Mouse (Mus musculus): ENCODE measurements around the gene Lhfpl2.

Gene Lhfpl2

GRCm38 (mm10) chr13:94098369-94099084, 40.9 kb downstream of the Lhfpl2 start:
- no peak for DNase-seq

GRCm38 (mm10) chr13:94099087-94099486, 41.5 kb downstream of the Lhfpl2 start:
- no peak for DNase-seq

- no peak for DNase-seq
These were observed 42.8 kb downstream of the Lhfpl2 start for GRCm38 (mm10) chr13:94100361-94100760.

- DNase-seq = no peak
These were observed 43.5 kb downstream of the Lhfpl2 start for GRCm38 (mm10) chr13:94101020-94101571.

- DNase-seq = no peak
These were observed 47.4 kb downstream of the Lhfpl2 start for GRCm38 (mm10) chr13:94104866-94105475.

- no peak for DNase-seq
These were observed 48.8 kb downstream of the Lhfpl2 start for GRCm38 (mm10) chr13:94106431-94106830.

- no peak for DNase-seq
These were observed 49.4 kb downstream of the Lhfpl2 start for GRCm38 (mm10) chr13:94106983-94107382.

GRCm38 (mm10) chr13:94110556-94110955, 53.0 kb downstream of the Lhfpl2 start:
- no peak for DNase-seq

GRCm38 (mm10) chr13:94115476-94115875, 57.9 kb downstream of the Lhfpl2 start:
- DNase-seq = peak; percentile 62 to 75

- no peak for DNase-seq
These were observed 59.3 kb downstream of the Lhfpl2 start for GRCm38 (mm10) chr13:94116705-94117410.

GRCm38 (mm10) chr13:94117522-94117921, 59.9 kb downstream of the Lhfpl2 start:
- no peak for DNase-seq

- no peak for DNase-seq
These were observed 60.5 kb downstream of the Lhfpl2 start for GRCm38 (mm10) chr13:94118091-94118490.

- no peak for DNase-seq
These were observed 61.7 kb downstream of the Lhfpl2 start for GRCm38 (mm10) chr13:94119309-94119708.

- DNase-seq = no peak
These were observed 65.4 kb downstream of the Lhfpl2 start for GRCm38 (mm10) chr13:94122703-94123592.

- DNase-seq = no peak
These were observed 72.8 kb downstream of the Lhfpl2 start for GRCm38 (mm10) chr13:94130394-94130793.

- DNase-seq = no peak
These were observed 73.5 kb downstream of the Lhfpl2 start for GRCm38 (mm10) chr13:94131135-94131534.

GRCm38 (mm10) chr13:94132187-94132995, 74.8 kb downstream of the Lhfpl2 start:
- peak in 1 of 2 experiments; percentile 30 for DNase-seq

GRCm38 (mm10) chr13:94134646-94135045, 77.0 kb downstream of the Lhfpl2 start:
- no peak for DNase-seq

GRCm38 (mm10) chr13:94135180-94135579, 77.6 kb downstream of the Lhfpl2 start:
- no peak for DNase-seq

GRCm38 (mm10) chr13:94139713-94140445, 82.3 kb downstream of the Lhfpl2 start:
- DNase-seq = no peak

- DNase-seq = peak; percentile 60
These were observed 82.8 kb downstream of the Lhfpl2 start for GRCm38 (mm10) chr13:94140446-94140845.

Data from kidney, adult 8-10 months (tissue).